Mouse (Mus musculus): Measurements from ENCODE around the gene BC025920. TPM values are rescaled to one million over a fixed set of nuclear protein-coding genes. Genes with fewer than 3 reads are reported as not detected.
A peak's percentile ranks its signal among the peaks of the same experiment; 100 is the strongest.

The BC025920 gene
- 1 to 10 TPM; 2.0 TPM for total RNA-seq (2021)
- long read RNA-seq, result 0 reads

DNA sequence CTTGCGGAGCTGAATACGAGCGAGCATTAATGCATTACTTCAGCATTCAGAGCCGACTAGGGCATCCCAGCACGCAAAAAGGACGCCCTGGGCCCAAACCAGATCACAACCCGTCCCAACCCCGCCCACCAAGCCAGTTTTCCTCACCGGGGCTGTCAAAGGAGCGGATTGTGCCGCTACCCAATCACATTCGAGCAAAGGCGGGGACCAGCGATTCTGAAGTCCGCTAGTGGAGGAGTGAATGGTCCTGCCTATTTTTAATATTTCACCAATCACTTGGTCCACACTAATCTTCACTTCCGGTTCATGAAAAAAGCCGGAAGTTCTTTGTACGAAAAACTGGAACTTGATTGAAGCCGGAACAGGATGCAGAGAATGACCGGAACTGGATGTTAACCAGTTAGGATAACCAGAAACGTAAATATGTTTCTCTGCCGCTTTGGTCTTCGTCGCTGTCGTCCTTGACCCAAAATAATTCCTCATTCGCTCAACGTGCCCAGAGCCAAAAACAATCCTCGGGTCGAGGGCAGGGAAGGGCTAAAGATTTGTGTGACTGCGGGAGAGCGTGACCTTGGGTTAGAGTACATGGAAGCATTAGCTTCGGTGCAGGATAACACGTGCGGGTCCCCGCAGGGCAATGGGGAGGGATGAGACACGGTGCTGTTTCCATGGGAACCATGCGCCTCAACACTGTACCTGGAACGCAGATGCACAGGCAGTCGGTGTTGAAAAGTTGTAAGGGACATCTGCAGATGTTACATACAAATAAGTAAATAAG, at the start of gene BC025920:
BC025920 (plus strand) TSS at position 297 of the 778 bp plus-strand sequence.
- DNase-seq (ENCODE audit: low spot score in 2 of 2), result peak; percentile 86 to 91

DNA sequence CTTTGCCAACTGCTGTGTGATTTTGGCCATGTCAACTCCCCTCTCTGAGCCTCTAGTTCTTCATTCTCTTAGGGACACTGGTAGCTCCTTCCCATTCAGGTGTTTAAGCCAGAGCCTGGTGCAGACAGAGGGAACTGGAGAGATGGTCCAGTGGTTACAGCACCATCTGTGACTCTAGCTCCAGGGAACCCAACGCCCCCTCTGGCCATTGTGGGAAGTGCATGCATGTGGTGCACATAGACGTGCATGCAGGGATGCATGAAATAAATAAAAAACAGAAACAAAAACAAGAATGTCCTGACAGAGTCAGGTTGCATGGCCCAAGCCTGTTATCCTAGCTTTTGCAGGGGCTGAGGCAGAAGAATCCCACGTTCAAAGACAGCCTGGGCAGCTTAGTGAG, 49.8 kb upstream of the BC025920 start:
- DNase-seq (ENCODE audit: low spot score in 2 of 2), result no peak

DNA sequence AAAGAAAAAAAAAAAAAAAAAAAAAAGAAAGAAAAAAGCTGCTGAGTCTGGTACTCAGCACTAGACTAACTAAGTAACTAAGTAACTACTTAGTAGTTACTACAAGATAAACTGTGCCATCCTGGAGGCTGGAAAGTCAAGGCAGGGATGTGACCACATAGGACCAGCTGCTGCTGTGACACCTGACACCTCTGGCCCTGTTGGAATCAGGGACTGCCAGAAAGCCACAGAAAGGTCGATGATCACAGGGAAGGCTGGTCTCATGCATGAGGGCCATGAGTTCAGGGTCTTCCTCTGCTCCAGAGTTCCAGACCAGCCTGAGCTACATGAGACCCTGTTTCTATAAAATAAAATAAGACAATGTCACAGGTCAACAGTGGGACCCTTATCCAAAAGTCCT, 48.6 kb upstream of the BC025920 start:
- DNase-seq (ENCODE audit: low spot score in 2 of 2), result no peak

DNA sequence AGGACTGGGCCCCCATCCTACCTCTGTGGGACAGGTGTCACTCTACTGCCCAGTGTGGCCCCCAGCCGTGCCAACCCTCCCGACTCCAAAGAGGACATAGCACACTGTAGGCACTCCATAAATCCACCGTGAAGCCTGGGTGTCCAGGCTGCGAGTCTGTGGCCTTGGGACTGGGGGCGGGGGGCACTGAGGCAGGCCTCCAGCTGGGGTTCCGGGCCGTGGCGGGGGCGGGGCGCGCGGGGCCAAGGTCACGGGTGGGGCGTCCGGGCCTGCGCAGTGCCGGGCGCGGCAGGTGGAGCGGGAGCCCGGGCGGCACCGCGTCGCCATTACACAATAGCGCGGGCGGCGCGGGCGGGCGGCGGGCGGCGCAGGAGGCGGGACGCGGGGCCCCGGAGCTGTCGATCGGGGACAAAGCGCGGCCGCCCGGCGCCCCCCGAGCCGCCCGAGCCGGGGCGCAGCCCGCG, 46.9 kb upstream of the BC025920 start, which contains the start of gene Aes:
Aes (plus strand) TSS at position 326 of the 464 bp plus-strand sequence.
- DNase-seq (ENCODE audit: low spot score in 2 of 2), result peak; percentile 63 to 78

DNA sequence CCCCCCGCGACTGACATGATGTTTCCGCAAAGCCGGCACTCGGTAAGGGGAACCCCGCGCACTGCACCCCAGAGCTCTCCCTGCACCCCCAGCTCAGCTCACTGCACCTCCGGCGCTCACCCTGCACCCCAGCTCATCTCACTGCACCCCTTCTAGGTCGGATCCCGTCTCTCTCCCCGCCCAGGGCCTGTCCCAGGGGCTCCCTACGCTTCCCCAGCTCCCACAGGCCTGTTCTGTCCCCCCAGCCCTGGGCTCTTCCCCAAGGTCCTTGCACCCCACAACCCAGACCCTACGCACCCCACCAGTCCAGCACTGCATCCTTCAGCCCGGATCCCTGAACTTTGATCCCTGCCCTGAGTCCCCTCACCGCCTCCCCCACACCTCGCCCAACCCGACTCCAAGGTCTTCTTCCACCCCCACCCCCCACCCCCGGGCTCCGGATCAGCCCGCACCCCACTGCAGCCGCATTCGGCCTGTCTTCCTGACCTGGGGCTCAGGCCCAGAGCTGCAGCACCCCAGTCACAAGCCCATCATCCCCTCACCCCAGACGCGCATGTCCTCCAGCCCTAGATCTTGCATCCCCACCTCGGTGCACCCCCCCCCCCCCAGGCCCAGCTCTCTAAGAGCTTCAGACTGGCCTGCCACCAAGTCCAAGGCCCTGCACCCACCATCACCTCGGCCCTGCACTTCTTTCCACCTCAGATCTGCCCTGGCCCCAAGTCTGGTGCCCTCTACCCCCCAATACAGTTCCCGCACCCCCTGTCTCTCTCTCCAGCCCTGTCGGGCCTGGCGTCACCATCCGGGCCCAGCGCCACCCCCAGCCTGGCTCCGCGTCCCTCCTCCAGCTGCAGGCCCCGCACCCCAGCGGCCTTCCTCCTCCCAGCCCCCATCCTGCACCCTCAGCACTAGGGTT, 46.2 kb upstream of the BC025920 start:
- peak; percentile 75 to 84 for DNase-seq (ENCODE audit: low spot score in 2 of 2)

DNA sequence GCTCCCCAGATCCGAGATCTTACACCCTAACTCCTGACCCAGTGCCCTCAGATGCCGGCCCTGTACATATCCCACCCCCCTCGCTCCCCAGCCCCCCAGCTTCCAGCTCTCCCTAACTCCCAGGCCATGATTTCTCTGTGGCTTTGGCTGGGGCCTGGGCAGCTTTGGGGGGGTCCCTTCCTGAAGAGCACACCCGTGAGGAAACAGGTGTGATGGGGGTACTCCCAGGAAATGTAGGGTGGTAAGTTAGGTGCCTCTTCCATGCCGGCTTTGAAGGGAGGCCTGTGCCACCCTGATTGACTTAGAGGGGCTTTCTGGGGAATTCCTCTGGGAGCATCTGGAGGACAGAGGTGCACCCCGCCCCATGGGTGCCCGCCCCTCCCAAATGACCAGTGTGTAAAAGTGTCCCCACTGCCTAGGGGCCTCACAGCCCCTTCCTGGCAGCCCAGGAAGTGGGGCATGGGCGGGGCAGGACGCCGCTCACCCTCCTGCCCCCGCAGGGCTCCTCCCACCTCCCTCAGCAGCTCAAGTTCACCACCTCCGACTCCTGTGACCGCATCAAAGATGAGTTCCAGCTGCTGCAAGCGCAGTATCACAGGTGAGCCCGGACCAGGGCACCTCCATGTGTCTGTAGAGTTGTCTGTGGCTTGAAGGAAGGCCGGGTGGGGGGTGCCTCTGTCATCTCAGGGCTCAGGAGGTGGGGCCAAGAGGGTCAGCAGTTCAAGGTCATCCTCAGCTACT, 45.2 kb upstream of the BC025920 start:
- no peak for DNase-seq (ENCODE audit: low spot score in 2 of 2)

DNA sequence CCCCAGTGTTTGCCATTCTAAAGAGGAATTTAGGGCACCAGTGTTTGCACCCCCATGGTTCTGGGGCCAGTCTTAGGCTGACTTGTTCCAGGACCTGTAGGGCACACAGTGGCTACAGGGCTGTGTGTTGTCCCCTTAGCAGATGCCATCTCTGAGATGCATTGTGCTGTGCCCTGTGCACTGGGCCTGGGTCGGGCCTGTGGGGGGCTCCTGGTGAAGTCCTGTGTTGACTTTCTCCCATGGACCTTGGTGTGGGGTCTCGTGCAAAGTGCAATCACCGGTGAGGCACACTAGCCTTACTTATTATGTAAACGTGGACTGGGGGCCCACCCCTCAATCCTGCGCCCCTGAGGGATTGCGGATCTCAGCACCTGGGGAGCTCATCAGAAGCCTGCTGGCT, 43.7 kb upstream of the BC025920 start:
- no peak for DNase-seq (ENCODE audit: low spot score in 2 of 2)

DNA sequence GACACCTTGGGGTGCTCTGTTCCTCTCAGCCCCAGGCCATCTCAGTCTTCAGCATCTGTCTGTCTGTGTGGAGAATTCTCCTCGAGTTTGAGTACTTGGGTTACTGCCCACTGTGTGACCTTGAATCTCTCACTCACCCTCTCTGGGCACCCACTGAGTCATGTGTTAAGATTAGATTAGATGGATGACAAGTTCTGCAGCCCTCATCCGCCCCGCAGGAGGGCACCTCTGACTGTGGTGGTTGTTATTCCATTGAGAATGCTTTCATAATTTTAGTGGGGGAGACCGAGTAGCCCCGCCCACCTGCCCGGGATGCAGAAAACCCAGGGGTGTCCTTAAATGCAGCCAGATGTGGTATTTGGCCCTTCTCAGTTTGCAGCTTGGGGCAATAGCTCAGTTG, 42.6 kb upstream of the BC025920 start:
- DNase-seq (ENCODE audit: low spot score in 2 of 2), result no peak

DNA sequence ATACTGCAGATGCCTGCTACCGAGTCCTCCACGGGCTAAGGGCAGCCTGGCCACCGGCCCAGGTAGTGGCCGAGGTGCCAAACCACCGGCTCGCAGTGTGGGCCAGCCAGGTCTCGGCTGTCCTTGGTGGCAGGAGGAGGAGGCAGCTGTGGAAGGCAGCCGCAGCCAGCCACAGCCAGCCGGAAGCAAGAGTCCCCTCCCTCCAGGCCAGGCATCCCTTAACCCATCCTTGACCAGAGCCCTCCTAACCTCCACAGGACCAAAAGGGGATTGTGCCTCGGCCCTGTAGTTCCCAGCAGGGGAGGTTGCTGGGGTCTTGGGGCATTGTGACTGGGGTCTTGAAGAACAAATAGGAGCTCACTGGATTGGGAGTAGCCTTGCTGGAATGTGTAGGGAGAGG, 41.9 kb upstream of the BC025920 start:
- DNase-seq (ENCODE audit: low spot score in 2 of 2), result no peak

DNA sequence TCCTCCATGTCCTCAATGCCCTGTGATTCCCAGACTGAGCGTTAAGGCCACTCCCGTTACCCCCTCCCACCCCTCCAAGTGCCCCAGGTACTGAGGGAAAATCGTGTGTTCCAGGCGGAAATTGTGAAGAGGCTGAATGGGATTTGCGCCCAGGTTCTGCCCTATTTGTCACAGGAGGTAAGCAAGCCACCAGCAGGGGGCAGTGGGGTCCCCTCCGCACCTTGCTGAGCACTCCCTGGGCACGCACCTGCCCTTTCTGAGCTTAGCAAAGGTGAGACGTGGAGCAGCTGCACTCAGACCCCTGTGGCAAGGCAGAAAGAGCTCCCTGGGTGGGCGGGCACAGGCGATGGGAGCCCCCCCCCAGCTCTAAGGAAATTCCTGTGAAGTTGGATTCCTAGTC, 41.3 kb upstream of the BC025920 start:
- peak in 1 of 2 experiments; percentile 59 for DNase-seq (ENCODE audit: low spot score in 2 of 2)

DNA sequence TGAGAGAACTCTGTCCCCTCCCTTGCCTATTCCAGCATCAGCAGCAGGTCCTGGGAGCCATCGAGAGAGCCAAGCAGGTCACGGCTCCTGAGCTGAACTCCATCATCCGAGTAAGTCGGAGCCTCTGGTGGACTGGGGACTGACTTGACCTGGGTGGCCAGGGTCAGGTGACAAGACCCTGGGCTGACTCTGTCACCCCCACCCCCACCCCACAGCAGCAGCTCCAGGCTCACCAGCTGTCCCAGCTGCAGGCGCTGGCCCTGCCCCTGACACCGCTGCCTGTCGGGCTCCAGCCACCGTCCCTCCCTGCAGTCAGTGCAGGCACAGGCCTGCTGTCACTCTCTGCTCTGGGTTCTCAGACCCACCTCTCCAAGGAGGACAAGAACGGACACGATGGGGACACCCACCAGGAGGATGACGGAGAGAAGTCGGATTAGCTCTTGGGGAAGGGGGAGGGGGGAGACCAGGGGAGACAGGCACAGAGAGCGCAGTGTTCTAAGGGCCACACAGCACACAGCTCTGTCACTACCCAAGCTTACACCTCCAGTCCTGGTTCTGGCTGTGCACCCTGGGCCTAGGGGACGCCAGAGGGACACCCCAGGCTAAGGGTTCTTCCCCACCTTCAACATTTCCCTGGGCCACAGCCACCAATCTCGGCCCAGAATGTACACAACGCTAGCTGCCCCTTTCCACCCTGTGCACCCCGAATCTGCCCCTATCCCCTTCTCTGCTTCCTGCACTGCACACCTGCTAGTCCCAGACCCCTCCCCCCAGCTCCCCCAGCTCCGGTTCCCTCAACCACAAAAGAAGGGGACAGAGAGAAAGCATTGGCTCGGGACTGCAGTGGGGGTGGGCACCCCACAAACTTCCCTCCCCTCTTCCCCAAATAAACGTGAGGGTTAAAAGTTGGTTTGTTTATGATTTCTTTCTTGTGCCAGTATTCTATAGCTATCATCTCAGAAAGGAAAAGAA, 40.5 kb upstream of the BC025920 start:
- no peak for DNase-seq (ENCODE audit: low spot score in 2 of 2)

DNA sequence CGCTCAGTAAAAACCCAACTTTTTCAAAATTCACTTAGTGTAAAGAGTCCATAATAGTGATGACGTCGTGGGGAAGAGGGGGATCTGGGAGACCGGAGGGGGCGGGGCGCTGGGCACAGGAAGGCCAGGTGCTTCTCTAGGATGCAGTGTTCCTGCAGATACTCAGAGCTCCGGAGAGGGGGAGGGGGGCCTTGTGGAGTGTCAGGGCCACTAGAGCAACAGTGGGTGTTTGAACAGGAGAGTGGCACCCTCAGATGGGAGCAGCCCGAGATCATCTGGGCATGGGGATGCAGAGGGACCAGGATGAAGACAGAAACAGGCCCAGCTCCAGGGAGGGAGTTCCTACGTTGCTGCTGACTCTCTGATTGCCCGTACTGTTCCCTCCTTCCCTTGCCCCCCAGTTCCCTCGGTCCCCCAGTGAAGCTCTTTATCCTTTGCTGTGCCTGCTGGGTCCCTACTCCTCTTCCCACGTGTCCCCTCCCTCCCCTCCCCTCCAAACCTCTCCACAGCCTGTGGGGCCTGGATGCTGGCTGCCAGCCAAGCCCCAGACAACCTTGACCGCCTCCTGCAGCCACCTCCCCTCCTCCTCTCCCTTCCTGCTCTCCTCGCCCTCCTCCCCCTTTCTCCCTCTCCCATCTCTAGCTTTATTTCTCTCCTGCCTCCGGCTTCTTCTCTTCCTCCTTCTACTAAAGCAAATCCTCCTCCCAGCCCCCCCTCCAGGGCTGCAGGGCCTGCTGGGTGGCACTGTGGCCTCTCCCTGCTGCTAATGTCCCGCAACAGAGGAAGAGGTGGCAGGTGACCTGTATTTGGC, 37.5 kb upstream of the BC025920 start:
- DNase-seq (ENCODE audit: low spot score in 2 of 2), result no peak

DNA sequence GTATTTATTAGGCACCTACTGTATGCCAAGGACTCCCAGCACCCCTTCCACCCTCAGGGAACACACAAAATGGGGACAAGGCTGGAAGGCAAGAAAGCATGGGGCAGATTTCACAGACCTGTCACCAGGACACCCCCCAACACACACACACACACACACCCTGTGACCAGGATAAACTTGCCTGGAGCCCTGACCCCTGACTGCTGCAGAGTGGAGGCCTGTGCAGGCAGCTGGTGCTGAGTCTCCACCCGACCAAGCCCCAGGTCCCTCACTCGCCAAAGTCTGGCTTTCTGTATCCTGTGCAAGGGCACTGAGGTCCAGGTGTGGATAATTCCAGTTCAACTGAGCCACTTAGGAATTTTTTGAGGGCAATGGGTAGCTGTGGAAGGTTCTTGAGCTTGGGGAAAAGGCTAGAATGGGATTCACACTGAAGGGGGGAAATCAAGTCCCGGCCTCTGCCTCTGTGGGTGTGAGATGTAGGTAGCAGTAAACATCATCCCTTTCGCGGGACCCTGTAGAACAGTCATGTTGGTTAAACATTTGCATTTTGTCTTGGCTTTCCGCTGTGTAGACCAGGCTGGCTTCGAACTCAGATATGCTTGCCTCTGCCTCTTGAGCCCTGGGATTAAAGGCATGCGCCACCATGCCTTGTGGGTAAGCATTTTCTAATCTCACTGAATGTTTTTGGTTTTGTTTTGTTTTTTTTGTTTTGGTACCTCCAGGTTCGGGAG, 36.4 kb upstream of the BC025920 start:
- DNase-seq (ENCODE audit: low spot score in 2 of 2), result no peak

DNA sequence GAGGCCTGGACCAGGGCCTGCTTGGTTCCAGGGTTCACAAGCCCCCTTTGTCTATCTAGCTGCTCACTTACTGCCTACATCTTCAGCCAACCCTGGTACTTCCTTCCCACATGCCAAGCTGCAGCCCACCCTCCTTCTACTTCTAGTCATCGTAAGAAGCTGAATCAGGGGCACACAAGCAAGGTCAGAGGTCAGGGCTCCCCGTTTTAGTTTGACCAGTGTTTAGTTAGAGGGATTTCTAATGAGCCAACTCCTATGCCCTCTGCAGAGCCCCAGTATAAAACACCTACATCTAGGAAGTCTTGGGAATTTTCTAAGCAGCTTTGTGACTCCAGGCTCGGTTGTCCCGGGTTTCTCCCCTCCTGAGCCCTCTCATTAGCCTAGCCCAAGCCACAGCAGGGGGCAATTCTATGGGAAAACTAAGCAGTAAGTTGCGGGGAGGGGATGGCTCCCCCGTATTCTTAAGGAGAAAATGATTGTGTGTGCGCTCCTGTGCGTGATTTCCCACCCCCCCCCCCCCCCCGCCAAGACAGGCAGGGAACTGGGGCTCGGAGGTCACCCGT, 35.8 kb upstream of the BC025920 start:
- DNase-seq (ENCODE audit: low spot score in 2 of 2), result no peak

DNA sequence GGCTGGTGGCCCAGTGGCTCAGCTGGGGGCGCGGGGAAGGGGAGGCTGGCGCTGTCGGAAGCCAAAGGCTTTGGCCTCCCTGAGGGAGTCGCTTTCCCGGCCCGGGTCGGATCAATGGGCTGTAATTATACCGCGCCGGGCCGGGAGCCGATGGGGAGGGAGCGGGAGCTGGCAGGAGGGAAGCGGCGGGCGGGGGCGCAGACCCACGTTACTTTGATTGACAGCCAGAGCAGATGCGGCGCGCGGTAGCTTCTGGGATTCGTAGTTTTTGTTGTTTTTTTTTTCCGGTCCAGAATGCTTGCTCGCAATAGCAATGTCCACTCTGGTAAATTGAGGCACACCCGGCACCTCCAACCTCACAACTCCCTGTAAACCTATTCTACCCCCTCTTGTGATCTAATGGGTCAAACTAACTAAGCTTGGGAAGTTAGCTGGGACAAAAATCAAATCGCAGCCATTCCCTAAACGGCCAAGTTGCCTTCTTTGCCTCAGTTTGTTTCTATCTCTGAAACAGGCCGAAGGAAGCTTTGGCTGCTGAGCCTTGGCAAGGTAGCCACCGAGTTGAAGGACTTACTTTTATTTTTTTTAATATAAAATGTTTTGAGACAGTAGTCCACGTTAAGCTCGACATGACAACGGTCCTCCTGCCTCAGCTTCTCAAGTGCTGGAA, 35.1 kb upstream of the BC025920 start:
- peak; percentile 94 to 96 for DNase-seq (ENCODE audit: low spot score in 2 of 2)

DNA sequence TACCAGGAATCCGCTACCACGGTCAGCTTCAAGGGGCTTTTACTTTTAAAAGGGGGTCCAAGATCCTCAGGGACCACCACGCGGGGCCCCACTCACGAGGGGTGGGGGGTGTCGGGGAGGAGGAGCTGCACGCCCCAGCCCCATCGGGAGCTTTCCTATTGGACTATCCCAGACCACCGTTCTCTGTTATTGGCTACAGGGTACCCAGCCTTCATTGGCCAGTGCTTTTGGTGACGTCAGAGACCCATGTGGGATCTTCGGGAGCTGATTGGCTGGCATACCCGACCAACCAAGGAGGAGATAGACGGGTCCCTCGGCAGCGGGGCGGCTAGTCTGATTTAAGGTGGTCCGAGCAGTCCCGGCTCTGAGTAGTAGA, 34.6 kb upstream of the BC025920 start:
- DNase-seq (ENCODE audit: low spot score in 2 of 2), result peak; percentile 99 to 100

DNA sequence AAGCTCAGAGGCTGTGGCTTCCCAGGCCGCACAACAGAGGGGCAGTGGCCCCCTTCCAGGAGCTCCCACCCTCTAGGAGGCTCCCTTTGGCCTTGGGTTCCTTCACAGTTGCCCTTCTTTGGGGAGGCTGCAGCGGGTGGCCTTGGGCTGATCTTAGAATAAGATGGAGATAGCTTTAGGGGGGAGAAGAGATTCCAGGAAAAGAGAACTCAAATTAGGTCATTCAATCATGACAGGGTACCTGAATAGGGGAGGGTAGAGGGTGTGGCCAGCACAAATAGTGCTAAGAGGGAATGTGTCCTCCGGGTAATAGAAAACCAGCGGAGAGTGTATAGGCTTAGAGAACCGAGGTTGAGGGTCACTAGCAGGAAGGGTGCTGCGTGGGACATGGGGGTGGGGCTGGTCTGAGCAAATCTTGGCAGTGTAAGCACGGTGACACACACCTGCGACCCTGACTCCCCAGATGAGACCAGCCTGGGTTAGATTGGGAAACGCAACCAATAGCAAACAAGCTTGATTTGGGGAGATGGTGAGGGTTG, 33.9 kb upstream of the BC025920 start:
- no peak for DNase-seq (ENCODE audit: low spot score in 2 of 2)

Measured in layer of hippocampus, postnatal 10 days (tissue).